Comparison of ENCODE assay signal across 8 mouse cellular contexts in the genomic region with DNA sequence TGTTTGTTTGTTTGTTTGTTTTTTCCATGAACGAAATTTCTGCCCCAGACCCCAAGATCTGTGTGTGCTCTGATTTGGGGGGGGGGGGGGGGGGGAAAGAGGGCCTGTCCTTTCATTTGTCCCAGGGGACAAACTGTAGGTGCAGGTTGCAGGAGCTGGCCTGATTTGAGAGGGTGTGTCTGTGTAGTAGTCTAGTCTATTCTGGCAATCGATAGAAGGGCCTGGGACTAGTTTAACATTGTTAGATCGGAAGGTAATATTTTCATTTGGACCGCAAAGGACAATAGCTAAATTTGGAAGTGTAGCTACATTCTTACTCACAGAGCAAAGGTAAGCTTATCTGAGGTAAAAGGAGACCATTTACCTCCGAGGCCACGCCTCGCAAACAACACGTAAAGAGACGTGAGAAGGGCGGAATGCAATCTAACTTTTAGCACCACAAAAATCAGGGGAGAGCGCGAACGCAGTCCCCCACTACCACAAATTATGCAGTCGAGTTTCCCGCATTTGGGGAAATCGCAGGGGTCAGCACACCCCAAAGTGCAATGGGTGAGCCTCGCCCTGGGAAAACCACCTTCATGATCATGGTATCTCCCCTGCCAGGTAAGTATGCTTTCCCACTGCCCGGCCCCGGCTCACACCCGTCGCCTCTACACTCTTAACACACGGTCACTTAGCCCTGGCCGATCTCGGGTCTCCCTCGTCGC.
DNase-seq lines count a peak whose midpoint lies in the region; ATAC-seq lines count a peak whose summit lies in the region.
"Not testable (repeated sequence)": the region's sequence is repeated elsewhere in the genome, so short reads cannot be mapped to it uniquely, and the experiment has no call there.

No protein-coding gene starts in this region.

- no CpG with 5 or more reads among the region's 26 CpGs for WGBS in embryonic facial prominence, embryonic 11.5 days
- no CpG with 5 or more reads among the region's 26 CpGs for WGBS in forebrain, embryonic 14.5 days
- no CpG with 5 or more reads among the region's 26 CpGs for WGBS in hindbrain, embryonic 11.5 days
- no CpG with 5 or more reads among the region's 26 CpGs for WGBS in kidney, embryonic 14.5 days
- no CpG with 5 or more reads among the region's 26 CpGs for WGBS in liver, embryonic 11.5 days
- WGBS in lung, embryonic 15.5 days = no CpG with 5 or more reads among the region's 26 CpGs
- no CpG with 5 or more reads among the region's 26 CpGs for WGBS in midbrain, embryonic 14.5 days
- no CpG with 5 or more reads among the region's 26 CpGs for WGBS in neural tube, embryonic 15.5 days

- peak; percentile 84 for ATAC-seq in embryonic facial prominence, embryonic 11.5 days (replicated peaks; ENCODE audit: insufficient number of reproducible peaks, low FRiP score, low TSS enrichment, low read depth)
- peak; percentile 60 for ATAC-seq in forebrain, embryonic 14.5 days
- peak; percentile 82 for ATAC-seq in hindbrain, embryonic 11.5 days (ENCODE audit: low FRiP score)
- ATAC-seq in kidney, embryonic 14.5 days (ENCODE audit: low FRiP score, low TSS enrichment) = peak; percentile 82
- peak; percentile 90 for ATAC-seq in liver, embryonic 11.5 days (replicated peaks; ENCODE audit: low FRiP score)
- ATAC-seq in lung, embryonic 15.5 days (ENCODE audit: borderline replicate concordance, extremely low read depth, low FRiP score, low TSS enrichment) = peak; percentile 55; the same call in 1 of the 2 replicates
- peak; percentile 64; the same call in 1 of the 2 replicates for ATAC-seq in midbrain, embryonic 14.5 days (ENCODE audit: low FRiP score, low TSS enrichment)
- ATAC-seq in neural tube, embryonic 15.5 days (ENCODE audit: low FRiP score) = peak; percentile 47; the same call in 1 of the 2 replicates

- not testable (repeated sequence) for DNase-seq in embryonic facial prominence, embryonic 11.5 days (ENCODE audit: low spot score); forebrain, embryonic 14.5 days (ENCODE audit: low spot score); hindbrain, embryonic 11.5 days (ENCODE audit: low spot score); liver, embryonic 11.5 days (ENCODE audit: low spot score); midbrain, embryonic 14.5 days

- not testable (repeated sequence) for H3K27ac ChIP-seq in embryonic facial prominence, embryonic 11.5 days (replicated peaks; ENCODE audit: low read depth, low read length); forebrain, embryonic 14.5 days (ENCODE audit: low read depth, low read length); hindbrain, embryonic 11.5 days (ENCODE audit: low read depth, low read length); kidney, embryonic 14.5 days (ENCODE audit: low read depth, low read length); liver, embryonic 11.5 days (ENCODE audit: low read depth, low read length); lung, embryonic 15.5 days; midbrain, embryonic 14.5 days (replicated peaks; ENCODE audit: low read depth, low read length); neural tube, embryonic 15.5 days (replicated peaks)

- not testable (repeated sequence) for H3K36me3 ChIP-seq in embryonic facial prominence, embryonic 11.5 days (replicated peaks; ENCODE audit: control insufficient read depth, insufficient read depth, low read depth, low read length); forebrain, embryonic 14.5 days (ENCODE audit: control insufficient read depth, insufficient read depth, low read length); hindbrain, embryonic 11.5 days (ENCODE audit: control insufficient read depth, insufficient read depth, low read length); kidney, embryonic 14.5 days (ENCODE audit: control insufficient read depth, insufficient read depth, low read length); liver, embryonic 11.5 days (ENCODE audit: control insufficient read depth, insufficient read depth, low read length); lung, embryonic 15.5 days; midbrain, embryonic 14.5 days (ENCODE audit: control insufficient read depth, insufficient read depth, low read length); neural tube, embryonic 15.5 days

- not testable (repeated sequence) for H3K9me3 ChIP-seq in embryonic facial prominence, embryonic 11.5 days (replicated peaks; ENCODE audit: control insufficient read depth, low read length); forebrain, embryonic 14.5 days (replicated peaks; ENCODE audit: control insufficient read depth, low read length); hindbrain, embryonic 11.5 days (ENCODE audit: control insufficient read depth, low read length); kidney, embryonic 14.5 days (ENCODE audit: control insufficient read depth, low read length); liver, embryonic 11.5 days (ENCODE audit: control insufficient read depth, low read length); lung, embryonic 15.5 days; midbrain, embryonic 14.5 days (ENCODE audit: control insufficient read depth, low read length); neural tube, embryonic 15.5 days (replicated peaks)

- H3K4me3 ChIP-seq in embryonic facial prominence, embryonic 11.5 days (ENCODE audit: low read depth, low read length); forebrain, embryonic 14.5 days (ENCODE audit: low read depth, low read length); hindbrain, embryonic 11.5 days (ENCODE audit: low read depth, low read length); kidney, embryonic 14.5 days (ENCODE audit: low read length); liver, embryonic 11.5 days (ENCODE audit: low read depth, low read length); lung, embryonic 15.5 days; midbrain, embryonic 14.5 days (replicated peaks; ENCODE audit: low read depth, low read length); neural tube, embryonic 15.5 days (replicated peaks): not testable (repeated sequence)

- H3K4me2 ChIP-seq in embryonic facial prominence, embryonic 11.5 days (ENCODE audit: low read depth, low read length); forebrain, embryonic 14.5 days (ENCODE audit: low read length); hindbrain, embryonic 11.5 days (replicated peaks; ENCODE audit: low read depth, low read length); kidney, embryonic 14.5 days (replicated peaks; ENCODE audit: low read depth, low read length); liver, embryonic 11.5 days; lung, embryonic 15.5 days; midbrain, embryonic 14.5 days (ENCODE audit: low read length); neural tube, embryonic 15.5 days: not testable (repeated sequence)

- not testable (repeated sequence) for H3K9ac ChIP-seq in embryonic facial prominence, embryonic 11.5 days (replicated peaks; ENCODE audit: low read length); forebrain, embryonic 14.5 days (ENCODE audit: low read length); hindbrain, embryonic 11.5 days (ENCODE audit: low read depth, low read length); kidney, embryonic 14.5 days (ENCODE audit: low read depth, low read length); liver, embryonic 11.5 days (ENCODE audit: low read depth, low read length); lung, embryonic 15.5 days; midbrain, embryonic 14.5 days (replicated peaks; ENCODE audit: low read length); neural tube, embryonic 15.5 days (replicated peaks)

- not testable (repeated sequence) for H3K27me3 ChIP-seq in embryonic facial prominence, embryonic 11.5 days (ENCODE audit: control insufficient read depth, insufficient read depth, low read length); hindbrain, embryonic 11.5 days (ENCODE audit: control insufficient read depth, insufficient read depth, low read length); liver, embryonic 11.5 days (replicated peaks; ENCODE audit: control insufficient read depth, insufficient read depth, low read length)
- H3K27me3 ChIP-seq in forebrain, embryonic 14.5 days (replicated peaks; ENCODE audit: control insufficient read depth, insufficient read depth, low read length) = peaks cover 17% of the 10 kb centered on the region
- H3K27me3 ChIP-seq in kidney, embryonic 14.5 days (ENCODE audit: control insufficient read depth, insufficient read depth, low read length) = peaks cover 18% of the 10 kb centered on the region
- H3K27me3 ChIP-seq in lung, embryonic 15.5 days = peaks cover 22% of the 10 kb centered on the region
- H3K27me3 ChIP-seq in midbrain, embryonic 14.5 days (ENCODE audit: control insufficient read depth, insufficient read depth, low read length) = peaks cover 15% of the 10 kb centered on the region
- peaks cover 20% of the 10 kb centered on the region for H3K27me3 ChIP-seq in neural tube, embryonic 15.5 days (replicated peaks)

- not testable (repeated sequence) for H3K4me1 ChIP-seq in embryonic facial prominence, embryonic 11.5 days (ENCODE audit: control insufficient read depth, insufficient read depth, low read length); forebrain, embryonic 14.5 days (ENCODE audit: control insufficient read depth, insufficient read depth, low read length); hindbrain, embryonic 11.5 days (replicated peaks; ENCODE audit: control insufficient read depth, insufficient read depth, low read length); kidney, embryonic 14.5 days (ENCODE audit: control insufficient read depth, insufficient read depth, low read length); liver, embryonic 11.5 days (replicated peaks; ENCODE audit: control insufficient read depth, insufficient read depth, low read length); lung, embryonic 15.5 days; midbrain, embryonic 14.5 days (ENCODE audit: control insufficient read depth, insufficient read depth, low read length); neural tube, embryonic 15.5 days
